Mouse (Mus musculus) frontal cortex, postnatal 10 days (tissue): ENCODE data around the gene Sim2.

Source experiments
- DNase-seq, 2 experiments: peaks; one replicate each; pipeline ENCODE4 v3.0.0; 2022; ENCODE audit warnings: low spot score in 2 of 2, mixed read lengths in 1 of 2

The Sim2 gene

DNA sequence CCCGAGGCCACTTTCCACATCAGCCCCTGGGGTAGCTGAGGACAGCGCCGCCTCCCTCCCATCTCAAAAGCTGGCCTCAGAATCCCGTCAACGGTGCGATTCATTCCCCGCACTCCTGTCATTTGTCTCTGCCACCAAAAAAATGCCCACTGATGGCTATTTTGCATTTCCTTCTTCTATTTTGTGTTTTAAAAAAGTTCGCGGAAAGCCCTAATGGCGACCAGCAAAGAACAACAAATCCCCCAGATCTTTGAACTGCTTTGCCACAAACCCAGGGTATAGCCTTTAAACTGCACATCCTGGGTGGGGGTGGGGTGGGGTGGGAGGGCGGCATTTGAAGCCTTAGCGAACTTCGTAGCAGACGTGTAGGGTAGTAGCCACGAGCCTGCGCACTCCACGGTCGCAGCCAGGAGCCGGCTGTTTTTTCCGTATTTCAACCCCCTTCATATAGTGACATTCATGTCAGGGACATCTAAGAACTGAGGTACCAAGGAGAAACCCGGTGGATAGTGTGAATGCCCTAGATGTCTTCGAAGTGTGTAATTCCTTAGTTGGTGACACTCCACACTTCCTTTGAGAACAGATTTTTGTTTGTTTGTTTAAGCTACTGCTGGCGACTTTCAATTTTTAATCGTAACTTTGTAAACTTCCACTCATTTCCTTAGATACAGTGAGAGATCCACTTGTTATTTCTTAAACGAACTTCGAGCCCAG lies 10.5 kb downstream of the Sim2 start:
- no peak for DNase-seq

DNA sequence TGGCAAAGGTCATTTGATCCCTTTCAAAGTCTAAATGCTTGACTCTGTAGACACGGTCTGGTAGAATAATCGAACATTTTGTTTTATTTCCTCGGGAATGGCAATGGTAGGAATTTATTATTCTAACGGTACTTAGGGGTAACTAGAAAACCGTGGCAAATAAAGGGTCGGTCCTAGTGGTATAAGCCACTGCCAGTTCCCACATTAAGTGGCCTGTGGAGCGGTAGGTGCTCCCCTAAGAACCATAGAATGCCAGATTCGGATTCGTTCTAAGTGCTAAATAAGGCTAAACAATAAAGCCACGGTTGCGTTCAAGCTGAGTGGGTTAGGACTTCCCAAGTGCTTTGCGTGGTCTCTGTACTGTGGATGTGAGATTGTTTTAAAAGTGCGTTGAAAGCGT lies 11.7 kb downstream of the Sim2 start:
- no peak for DNase-seq

DNA sequence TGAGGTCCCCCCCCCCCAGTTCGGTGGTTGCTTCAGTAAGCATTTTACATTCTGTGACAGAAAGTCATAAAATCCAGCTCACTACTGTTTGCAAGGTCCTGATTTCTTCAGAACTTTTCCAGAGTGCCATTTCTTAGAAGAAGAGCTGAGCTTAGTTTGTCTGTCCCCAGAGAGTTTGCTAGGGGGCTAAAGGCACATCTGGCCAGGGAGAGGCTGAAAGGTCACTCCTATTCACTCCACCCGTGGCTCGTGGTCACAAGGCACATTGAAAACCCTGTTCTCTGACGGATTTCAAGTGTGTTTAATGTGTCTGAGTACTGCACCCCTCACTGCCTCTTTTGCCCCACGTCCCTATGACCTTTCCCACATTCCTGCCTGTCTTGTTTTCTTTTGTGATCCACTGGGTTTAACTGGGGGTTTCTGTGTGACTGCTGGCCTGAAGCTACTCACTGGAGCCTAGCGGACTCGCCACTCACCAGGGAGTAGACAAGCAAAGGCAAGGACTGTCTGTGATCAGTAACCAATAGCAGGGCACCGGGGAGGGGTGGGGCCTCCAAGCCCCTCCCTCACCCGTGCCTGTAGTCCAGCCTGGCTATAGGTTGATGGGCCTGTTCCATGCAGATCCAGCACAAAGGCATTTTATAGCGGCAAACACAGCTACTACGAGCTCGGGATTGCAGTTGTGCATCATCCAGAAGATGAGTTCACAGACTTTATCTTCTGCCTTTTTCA lies 13.2 kb downstream of the Sim2 start:
- DNase-seq = no peak

DNA sequence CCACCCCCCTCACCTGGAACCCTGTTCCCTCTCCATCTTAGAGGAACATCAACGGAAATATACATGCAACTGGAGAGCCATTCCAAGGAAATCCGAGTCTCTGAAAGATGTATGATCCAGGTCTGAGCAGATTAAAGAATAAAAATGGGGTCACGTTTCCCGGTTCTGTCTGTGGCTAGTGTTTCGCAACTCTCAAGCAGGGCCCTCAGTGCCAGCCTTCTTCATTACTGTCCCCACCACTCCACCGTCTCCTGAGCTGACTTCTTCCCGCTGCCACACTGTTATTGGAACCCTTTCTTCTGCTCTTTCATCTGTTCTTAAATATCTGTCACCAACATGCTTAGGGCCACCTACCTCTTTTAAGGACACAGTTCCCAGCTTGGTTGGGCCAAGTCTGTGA lies 28.4 kb downstream of the Sim2 start:
- no peak for DNase-seq

DNA sequence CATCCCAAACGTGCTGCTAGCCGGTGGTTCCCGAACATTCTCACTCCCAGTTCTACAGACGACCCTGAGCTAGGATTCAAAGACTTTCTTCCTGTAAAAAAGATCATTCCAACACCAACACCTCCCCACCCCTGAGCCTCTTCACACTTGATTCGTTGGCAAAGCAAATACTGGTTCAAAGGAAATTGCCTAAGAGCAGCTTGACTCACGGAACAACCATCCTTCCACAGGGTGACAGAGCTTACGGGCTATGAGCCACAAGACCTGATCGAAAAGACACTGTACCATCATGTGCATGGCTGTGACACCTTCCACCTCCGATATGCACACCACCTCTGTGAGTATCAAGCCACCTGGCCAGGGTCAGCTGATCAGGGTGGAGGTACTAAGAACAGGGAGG lies 30.0 kb downstream of the Sim2 start:
- DNase-seq = no peak

DNA sequence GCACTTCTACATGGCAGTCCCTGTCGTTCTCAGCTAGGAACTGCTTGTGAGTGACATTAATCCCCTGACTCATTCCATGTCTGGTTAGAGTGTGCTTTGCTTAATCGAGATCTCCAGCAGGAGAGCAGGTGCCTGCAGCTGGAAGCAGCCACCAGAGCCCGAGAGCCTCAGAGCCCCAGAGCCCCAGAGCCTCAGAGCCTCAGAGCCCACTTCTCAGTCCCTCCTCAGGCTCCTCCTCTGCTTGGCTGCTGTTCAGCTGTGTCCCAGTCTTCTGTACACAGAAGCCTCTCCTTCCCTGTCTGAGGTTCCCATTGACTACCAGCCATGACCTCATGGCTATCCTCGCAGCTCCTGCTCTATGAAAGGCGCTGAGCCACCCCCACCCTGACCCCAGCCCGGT lies 32.6 kb downstream of the Sim2 start:
- DNase-seq = no peak

DNA sequence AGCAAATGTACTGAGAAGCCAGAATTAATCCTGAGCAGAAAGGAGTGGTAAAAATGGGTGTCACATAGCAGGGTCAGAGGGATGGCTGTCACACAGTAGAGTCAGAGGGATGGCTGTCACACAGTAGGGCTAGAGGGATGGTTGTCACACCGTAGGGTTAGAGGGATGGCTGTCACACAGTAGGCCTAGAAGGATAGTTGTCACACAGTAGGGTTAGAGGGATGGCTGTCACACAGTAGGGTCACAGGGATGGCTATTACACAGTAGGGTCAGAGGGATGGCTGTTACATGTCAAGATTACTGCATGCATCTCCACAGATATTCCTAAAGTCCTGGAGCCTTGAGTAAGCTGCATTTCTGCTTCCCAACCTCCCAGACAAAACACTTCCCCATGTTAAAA lies 33.7 kb downstream of the Sim2 start:
- DNase-seq = no peak

DNA sequence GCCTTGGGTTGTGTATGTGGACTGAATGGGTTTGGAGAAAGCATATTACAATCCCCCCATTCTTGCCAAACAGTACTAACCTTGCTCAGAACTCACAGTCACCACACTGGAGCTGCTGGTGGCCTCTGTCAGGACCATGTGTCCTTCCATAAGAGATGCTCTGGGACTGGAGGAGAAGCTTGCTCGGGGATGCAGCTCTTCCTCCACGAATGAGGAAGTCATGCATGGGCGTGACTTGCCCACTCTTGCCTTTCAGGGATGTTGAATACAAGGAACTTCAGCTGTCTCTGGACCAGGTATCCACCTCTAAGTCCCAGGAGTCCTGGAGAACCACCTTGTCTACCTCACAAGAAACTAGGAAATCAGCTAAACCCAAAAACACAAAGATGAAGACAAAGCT lies 37.6 kb downstream of the Sim2 start:
- DNase-seq = no peak

DNA sequence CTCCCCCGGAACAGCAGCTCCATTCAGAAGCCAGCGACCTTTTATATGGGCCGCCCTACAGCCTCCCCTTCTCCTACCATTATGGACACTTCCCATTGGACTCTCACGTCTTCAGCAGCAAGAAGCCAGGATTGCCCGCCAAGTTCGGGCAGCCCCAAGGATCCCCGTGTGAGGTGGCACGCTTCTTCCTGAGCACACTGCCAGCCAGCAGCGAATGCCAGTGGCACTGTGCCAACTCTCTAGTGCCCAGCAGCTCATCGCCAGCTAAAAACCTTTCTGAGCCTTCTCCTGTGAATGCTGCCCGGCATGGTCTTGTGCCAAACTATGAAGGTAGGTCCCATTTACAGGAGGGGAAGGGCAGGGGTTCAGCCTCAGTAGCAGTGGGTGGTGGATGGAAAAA lies 38.5 kb downstream of the Sim2 start:
- DNase-seq = peak in 1 of 2 experiments; percentile 36

DNA sequence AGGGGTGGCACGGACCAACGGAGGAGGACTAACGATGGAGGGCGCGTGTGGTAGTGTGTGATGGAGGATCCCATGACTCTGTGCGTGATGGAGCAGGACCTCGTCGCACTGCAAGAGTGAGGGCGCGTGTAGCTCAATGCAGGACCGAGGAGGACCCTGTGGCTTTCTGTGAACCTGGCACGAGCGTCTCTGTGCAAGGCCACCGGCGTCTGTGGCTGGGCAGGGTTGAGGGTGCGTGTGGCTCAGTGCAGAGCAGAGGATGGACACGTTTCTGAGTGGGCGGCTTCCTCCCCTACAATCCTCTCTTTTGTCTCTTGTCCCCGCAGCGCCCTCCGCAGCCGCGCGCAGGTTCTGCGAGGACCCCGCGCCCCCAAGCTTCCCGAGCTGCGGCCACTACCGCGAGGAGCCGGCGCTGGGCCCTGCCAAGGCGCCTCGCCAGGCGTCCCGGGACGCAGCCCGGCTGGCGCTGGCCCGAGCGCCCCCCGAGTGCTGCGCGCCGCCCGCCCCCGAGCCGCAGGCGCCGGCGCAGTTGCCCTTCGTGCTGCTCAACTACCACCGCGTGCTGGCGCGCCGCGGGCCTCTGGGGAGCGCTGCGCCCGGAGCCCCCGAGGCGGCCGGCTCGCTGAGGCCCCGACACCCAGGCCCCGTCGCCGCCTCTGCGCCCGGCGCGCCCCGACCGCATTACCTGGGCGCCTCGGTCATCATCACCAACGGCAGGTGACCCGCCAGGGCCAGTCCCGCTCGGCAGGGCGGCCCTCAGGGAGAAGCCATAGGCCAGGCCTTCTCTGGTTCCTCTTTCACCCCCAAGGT lies 40.6 kb downstream of the Sim2 start:
- peak in 1 of 2 experiments; percentile 14 for DNase-seq

DNA sequence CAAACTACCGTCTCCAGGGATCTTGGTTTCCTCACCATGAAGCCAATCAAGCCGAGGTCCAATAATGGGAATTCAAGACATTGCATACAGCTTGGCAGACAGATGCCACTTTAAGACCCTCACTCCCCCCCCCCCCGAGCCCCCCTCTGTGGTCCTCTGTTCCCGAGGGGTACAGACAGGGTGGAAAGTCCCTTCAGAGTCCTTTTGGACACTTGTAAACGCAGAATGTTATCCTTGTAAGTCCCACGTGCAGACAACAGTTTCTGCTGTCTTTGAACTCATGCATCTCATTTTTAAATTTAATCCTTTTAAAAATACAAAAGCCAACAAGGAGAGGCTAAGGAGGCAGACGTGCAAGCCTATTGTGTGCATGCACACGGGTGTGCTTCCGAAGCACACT lies 41.5 kb downstream of the Sim2 start:
- DNase-seq = no peak

DNA sequence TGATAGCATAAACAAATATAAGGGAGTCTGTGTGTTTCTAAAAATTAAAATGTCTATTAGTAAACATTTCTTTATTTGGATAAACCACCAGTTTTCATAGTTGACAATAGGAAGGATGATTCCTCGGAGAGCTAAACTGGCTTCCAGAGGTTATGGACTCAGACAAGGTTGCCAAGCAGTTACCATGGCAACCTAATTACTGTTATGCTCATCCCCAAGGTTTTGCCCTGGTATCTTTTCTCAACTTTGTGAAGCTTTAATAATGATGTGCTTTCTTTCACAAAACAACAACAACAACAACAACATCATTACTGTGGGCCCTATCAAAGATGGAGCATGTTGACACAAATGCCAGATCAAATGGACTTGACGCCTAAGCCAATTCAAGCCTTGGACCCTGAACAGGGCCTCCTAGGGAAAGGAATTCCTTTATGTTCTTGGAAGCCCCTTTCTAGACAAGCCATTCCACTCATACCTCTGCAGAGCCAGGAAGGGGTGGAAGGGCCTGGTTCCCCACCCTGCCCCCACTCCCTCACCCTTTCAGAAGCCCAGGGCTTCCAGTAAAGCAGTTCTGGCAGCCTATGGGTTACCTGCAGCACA lies 43.6 kb downstream of the Sim2 start:
- DNase-seq = no peak

DNA sequence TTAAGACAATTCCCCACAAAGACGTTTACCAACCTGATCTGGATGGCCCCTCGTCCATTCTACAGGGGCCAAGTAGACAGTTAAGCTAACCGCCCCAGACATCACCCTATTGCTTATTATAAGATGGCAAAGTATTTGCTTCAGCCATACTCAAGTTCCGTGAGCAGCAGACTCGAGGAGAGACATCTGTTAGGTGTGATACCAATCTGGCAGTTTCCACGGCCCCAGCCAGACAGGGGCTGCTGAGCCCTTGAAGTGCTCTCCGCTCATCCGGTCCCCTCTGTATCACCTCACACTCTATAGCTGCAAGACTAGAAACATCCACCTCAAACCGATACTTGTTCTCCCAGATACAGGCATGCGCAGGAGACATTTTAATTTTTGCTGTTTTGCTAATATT lies 49.5 kb downstream of the Sim2 start:
- DNase-seq = no peak

DNA sequence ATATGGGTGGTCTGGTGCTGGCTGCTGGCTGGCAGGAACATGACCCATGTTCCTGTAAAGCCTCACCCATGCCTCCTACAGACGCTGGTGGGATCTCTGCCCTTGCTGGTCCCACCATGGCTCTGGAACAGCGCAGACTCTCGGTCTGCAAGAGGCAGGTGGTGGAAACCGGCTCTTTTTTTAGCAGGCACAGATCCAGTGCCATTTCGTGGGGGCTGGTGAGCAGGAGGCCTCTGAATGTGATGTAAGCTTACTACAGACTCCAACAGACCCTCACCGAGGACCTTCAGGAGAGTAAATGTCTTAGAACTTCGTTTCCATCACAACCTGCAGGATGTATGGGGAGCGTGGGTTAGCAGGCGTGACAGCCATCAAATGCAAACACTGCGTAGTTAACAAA lies 56.0 kb downstream of the Sim2 start:
- DNase-seq = no peak

DNA sequence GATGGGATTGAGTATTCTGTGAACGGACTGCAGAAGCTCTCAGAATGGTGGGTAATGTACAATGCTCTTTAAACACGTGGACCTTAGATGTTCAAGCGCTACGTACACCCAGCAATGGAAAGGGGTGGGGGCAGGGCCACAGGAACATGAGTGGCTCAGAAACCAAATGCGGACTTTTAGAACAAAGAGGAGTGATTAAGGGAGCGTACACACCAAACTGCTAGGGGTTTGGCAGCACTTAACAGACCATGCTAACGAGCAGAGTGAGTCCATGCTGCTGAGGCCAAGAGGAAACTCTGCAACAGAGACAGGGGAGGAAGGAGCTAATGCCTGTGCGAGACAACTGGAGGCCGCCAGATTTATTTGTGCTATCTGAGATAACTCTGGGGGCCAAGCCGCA lies 58.6 kb downstream of the Sim2 start:
- no peak for DNase-seq

DNA sequence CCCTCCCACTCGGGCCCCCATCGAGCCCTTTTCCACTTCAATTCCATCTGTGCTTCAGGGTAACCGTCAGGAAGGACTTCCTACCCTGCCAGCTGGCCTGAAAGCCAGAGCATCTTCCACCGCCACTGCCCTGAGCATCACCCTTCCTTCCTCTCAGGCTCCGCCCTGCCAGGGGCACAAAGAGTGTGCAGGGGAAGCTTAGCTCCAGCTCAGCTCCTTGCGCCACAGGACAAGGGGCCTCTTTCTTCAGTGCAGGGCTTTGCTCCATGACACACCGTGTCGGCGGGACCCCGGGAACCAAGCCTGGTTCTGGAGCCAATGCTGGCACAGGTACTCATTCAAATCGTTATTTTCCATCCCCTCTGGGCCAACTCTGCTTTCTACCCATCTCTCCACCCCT lies 63.4 kb downstream of the Sim2 start:
- no peak for DNase-seq

DNA sequence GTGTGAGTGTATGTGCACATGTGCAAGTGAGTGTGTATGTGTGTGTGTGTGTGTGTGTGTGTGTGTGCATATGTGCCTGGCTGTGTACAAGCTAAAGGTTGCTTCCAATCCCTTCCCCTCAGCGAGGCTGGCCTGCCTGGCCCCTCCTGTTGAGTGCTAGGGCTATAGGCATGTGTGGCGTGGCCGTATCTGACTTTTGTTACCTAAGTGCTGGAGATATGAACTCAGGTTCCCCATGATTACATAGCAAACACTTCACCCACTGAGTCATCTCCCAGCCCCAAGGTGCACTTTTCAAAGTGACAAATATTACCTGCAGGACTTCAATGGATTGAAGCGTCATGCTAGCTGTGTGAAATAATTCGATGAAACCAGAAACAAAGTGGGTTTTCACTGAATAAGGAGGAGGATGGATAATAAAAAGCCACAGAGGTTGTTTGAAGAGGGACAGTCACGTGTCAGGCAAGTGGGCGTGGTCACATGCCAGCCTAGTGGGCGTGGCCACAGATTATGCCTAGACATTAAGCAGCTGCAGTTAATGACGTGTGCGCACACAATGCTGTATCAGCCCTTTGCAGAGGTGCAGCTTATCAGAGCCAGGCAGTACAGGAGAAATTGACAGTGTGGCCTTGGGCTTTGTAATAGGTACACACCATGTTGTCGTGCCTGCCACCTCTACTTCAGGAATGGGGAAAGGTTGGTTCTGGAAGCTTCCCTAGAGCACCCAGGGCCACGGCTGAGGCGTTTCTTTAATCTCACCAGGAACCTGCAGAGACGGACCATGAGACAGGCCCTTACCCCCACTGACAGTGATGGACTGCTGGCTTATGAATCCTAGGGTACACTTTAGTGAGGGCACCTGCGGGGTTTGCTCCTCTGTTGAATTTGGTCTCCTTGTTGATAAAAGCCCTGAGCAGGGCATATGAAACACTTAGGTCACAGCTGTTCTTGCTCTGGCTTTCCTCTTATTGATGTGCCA lies 65.7 kb downstream of the Sim2 start:
- DNase-seq = no peak

DNA sequence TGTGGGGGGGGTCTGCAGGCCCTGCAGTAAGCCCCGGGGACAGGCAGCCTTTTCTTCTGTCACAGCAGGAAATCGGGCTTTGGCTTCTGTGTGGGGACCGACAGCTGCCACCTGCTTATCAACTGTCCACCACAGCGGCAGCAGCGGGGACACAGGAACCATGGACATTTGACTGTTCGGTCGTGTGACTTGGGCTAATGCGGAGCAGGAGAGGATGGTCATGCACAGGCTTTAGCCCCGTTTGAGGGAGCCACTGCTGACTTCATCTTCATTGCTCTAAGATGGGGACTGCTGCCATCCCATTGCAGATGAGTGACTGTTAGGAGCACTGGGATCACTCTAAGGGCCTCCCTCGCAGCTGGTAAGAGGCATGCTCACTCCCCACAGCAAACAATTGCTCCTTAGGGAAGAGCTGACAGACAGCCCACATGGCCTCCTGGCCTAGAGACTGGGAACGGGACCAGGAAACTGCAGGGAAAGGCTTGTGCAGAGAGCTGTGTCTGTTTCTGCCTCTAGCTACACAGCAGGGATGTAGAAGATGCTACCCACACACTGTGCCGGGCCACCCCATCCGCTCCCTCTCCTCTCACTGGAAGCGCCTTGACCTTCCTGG lies 70.4 kb downstream of the Sim2 start:
- no peak for DNase-seq

DNA sequence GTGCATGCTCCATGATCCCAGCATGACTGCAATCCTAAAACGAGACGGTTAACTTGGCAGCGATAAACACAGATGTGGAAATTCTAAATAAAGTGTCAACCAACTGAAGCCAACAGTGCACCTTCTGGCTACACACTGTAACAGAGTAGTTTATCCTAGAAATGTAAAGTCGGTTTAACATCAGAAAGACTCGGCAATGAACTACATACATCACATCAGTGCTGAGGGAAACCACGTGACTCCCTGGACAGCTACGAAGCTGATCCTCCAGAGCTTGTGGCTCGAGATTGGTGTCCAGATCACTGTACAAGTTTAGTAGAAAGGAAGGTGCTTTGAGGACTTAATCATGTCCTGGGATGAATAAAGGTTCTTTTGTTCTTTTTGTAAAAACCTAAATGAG lies 73.1 kb downstream of the Sim2 start:
- DNase-seq = no peak

DNA sequence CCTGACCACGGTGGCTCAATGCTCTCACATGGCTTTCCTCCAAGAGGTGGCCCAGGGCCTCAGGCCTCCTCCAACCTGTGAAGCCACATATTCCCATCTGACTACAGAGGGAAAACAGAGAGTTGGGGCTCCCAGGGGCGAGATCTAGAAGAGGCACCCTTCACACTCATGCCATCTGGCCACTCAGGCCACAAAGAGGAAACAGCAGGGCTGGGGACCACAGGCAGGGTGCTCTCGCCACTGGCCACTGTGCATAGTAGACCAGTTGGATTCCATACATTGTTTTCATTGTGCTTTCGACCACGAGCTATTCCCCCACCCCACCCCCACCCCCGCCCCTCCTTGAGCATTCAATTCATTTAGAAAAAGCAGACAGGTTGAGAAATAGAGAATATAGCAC lies 77.3 kb downstream of the Sim2 start:
- no peak for DNase-seq

DNA sequence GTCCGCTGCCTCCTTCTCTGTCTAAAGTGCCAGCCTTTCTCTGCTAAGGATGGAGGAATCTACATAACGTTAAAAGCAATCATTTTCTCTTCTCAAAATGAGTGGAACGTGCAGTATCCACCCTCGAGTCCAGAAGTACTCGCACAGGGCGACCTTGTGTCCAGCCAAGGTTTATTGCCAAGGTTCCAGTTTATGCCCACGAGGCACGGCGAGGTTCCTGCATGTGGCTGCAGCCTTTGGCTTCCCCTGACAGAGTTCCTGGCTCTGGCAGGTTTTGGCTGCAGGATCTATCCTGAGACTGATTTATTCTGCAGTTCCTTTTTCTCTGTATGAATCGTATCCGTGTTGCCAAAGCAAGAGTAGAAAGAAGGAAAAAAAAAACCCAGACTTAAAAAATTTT lies 78.3 kb downstream of the Sim2 start:
- no peak for DNase-seq
